Mouse (Mus musculus): ENCODE results near the gene Grb2.

DNA sequence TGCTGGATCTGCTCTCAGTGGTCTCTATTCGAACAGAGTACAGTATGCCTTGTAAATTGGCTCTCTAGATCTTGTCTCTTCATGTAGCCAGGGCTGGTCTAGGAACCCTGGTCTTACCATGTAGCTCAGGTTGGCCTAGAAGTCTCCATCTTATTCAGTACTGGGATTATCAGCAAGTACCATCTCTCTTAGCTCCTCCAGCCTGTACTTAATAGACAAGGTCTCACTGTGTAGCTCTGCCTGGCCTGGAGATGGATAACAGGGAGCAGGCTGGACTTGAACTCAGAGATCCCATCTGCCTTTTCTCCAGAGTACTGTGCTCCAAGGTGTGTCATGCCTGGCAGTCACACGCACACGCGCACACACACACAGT is 66.7 kb downstream of the Grb2 start:
- TF ChIP-seq CTCF (IDR thresholded peaks at IDR 0.05): no peak
- no peak for TF ChIP-seq EP300 (IDR thresholded peaks at IDR 0.05)

All from lung, postnatal 0 days (tissue).